Mouse (Mus musculus) hindbrain, embryonic 13.5 days (tissue): Measurements from ENCODE around the gene Lsg1. TPM values are rescaled to one million over a fixed set of nuclear protein-coding genes. Genes with fewer than 3 reads are reported as not detected.

Source experiments
- ATAC-seq: fragments of 200-750 bp; cut with Nextera tagmentation; 2 replicates; pipeline ENCODE4 v1.8.0; 2017; ENCODE audit warnings: moderate TSS enrichment; ENCODE audit not compliant: low FRiP score
- H3K27ac ChIP-seq: fragments of 300-500 bp; sonication (generic); 2 replicates; pipeline ENCODE4 v1.5.1; 2015; ENCODE audit warnings: inconsistent platforms, mild to moderate bottlenecking, moderate library complexity
- H3K27me3 ChIP-seq: fragments of 300-500 bp; sonication (generic); 2 replicates; pipeline ENCODE4 v1.6.1; 2015; ENCODE audit warnings: mild to moderate bottlenecking, inconsistent platforms
- H3K36me3 ChIP-seq: fragments of 300-500 bp; sonication (generic); 2 replicates; pipeline ENCODE4 v1.6.1; 2015; ENCODE audit warnings: mild to moderate bottlenecking, inconsistent platforms
- H3K4me1 ChIP-seq: fragments of 300-500 bp; sonication (generic); replicated peaks from 2 replicates; pipeline ENCODE4 v1.6.1; 2015; ENCODE audit warnings: inconsistent platforms
- H3K4me2 ChIP-seq: fragments of 300-500 bp; sonication (generic); 2 replicates; pipeline ENCODE4 v1.6.1; 2015; ENCODE audit warnings: inconsistent platforms, mild to moderate bottlenecking, moderate library complexity
- H3K4me3 ChIP-seq: fragments of 300-500 bp; sonication (generic); 2 replicates; pipeline ENCODE4 v1.5.1; 2015; ENCODE audit warnings: mild to moderate bottlenecking, inconsistent platforms
- H3K9ac ChIP-seq: fragments of 300-500 bp; sonication (generic); 2 replicates; pipeline ENCODE4 v1.6.1; 2015; ENCODE audit warnings: mild to moderate bottlenecking, inconsistent platforms
- H3K9me3 ChIP-seq: fragments of 300-500 bp; sonication (generic); 2 replicates; pipeline ENCODE4 v1.6.1; 2016; ENCODE audit warnings: inconsistent platforms
- WGBS: fragments of 180-500 bp; shearing (Covaris S2); methylation state at CpG from one replicate; pipeline ENCODE4 v1.1.7; 2015; 5-methylcytosine and 5-hydroxymethylcytosine counted together
- polyA plus RNA-seq: library from polyadenylated mRNA; unstranded; fragments of >200 nt; fragmentation: Nextera tagmentation; extraction: Ambion mirVana; gene quantifications from 2 replicates; pipeline ENCODE4 v1.2.1, GENCODE M21; 2015

The Lsg1 gene
- polyA plus RNA-seq, 1 experiment from 2014 or later, result 59.8 TPM

GRCm38 (mm10) chr16:30510504-30511451 lies 76.6 kb downstream of the Lsg1 start:
- Histone ChIP-seq H3K27ac (peak overlapping the region; percentile 95), H3K4me1 (peaks cover 36% of the 10 kb centered on the region), H3K9ac (peak overlapping the region; percentile 85), H3K4me3 (peak overlapping the region; percentile 60), H3K36me3 (peaks cover 15% of the 10 kb centered on the region), H3K4me2 (peak overlapping the region; percentile 56), H3K9me3 (no peaks in the 10 kb centered on the region), H3K27me3 (no peaks in the 10 kb centered on the region)
- 4% methylated on average over 44 of the region's 44 CpGs for WGBS
- ATAC-seq, result peak; percentile 90

Other genes starting within 250 kb of the Lsg1 start
- gene Atp13a3, start 181.6 kb downstream of the Lsg1 start, polyA plus RNA-seq, result 7.4 and 7.5 TPM in 2 replicates
- 73.7 and 82.8 TPM in 2 replicates for gene Tmem44, start 36.8 kb downstream of the Lsg1 start, polyA plus RNA-seq
- gene Fam43a, start 12.1 kb upstream of the Lsg1 start, polyA plus RNA-seq, result 15.9 and 16.2 TPM in 2 replicates